Mouse (Mus musculus) gonadal fat pad, adult 2 months (tissue): ENCODE measurements around the gene Ubqlnl. TPM values are rescaled to one million over a fixed set of nuclear protein-coding genes. Genes with fewer than 3 reads are reported as not detected.

Experiments
- DNase-seq: peaks from one replicate; pipeline ENCODE4 v3.0.0-alpha.2; 2012; ENCODE audit warnings: low read depth
- polyA plus RNA-seq: library from polyadenylated mRNA; depleted of rRNA; stranded (reverse); fragments of >200 nt; gene quantifications from 2 replicates; pipeline ENCODE4 v1.2.3, GENCODE M21; 2012; rRNA removed

Gene Ubqlnl
- 2.4 TPM in 2 replicates for polyA plus RNA-seq

DNA sequence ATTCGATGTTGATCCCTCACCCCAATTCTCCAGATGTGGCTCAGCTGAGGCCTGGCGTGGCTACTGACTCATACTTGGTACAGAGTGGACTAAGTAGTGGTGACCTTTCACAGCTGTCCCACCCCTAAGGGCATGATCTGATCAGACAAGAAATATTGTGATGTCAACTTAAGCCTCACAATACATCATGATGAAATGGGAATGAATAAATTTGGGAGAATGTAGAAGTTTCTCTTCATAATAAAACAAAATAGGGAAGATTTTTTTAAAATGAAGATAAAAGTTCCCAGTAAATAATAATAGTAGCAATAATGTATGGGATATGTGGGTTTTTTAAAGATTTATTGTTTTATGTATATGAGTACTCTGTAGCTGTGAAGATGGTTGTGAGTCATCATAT lies at the start of gene Ubqlnl:
Gene Ubqlnl, minus strand, starts transcription at position 101 of the 400 bp plus-strand sequence.
- no peak for DNase-seq

DNA sequence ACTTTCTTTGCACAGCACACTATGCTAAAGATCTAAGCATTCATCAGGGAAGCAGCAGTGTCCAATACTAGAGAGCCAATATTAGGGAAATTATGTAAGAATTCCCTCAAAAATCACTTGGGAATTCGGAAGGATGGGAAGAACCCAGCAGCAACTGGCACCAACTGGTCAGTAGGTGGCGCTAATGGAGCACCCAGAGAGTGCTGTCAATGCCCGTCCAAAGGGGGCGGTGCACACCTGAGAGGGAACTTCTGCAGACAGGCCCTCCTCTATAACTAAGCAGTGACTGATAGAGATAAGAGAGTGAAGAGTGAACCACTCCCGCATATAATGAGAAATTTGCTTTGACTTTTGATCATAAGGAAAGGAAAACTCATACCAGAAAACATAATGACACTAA lies 49.5 kb upstream of the Ubqlnl start:
- DNase-seq = no peak

DNA sequence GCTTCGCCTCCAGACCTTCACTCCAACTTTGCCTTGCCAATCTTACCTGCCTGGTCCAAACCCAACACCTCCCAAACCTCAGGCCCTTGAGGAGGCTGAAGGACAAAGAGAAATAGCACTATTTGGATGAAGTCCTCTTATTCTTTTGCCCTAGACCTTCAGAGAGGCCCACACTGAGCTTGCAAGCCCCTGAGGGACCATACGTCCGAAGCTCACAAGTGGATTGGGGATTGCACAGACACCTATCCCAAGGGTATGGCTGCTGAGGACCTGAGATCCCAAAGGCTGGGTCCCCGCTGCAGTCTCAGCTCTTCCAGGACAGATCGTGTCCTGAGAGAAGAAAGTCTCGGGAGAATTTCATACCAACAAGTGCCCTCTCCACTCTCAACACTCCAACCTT lies 45.5 kb upstream of the Ubqlnl start, which contains the start of gene Olfr649:
Gene Olfr649, minus strand, starts transcription at position 101 of the 400 bp plus-strand sequence.
- DNase-seq = no peak

DNA sequence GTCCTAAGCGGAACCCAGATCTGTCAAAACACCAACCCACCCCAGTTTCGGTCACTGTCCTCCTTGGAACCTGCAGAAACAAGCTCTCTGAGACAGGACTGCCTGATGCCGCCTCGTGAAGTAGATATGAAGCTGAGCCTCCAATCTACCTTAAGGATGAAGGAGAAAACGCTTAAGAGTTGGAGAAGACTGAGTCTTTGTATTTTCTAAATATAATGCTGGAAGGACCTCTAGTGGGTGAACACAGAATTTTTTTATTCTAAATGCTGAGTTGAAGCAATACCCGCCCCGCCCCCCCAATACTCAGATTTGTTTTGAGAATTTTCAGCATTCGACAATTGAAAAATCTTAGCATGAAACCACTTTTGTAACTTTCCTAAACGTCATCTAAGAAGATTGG lies 40.9 kb upstream of the Ubqlnl start:
- DNase-seq = no peak

DNA sequence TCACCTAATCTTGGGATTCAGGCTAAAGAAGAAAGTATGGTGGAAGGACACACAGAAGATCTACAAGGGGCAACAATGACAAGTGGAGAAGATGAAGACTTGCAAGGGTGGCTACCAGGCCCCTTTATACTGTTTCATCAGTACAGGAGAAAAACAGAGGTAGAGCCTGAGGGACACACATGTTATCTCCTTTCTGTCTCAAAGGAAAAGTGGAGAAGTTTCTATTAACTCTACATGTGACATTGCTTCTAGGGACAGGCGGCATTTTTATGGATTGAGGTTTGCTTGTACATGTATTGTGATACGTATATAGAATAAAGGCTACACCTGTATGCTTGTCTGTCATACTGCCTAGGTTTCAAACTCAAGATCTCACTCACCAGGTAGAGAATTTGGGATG lies 32.9 kb upstream of the Ubqlnl start, which contains the start of gene Olfr648:
Gene Olfr648, minus strand, starts transcription at position 101 of the 400 bp plus-strand sequence.
- no peak for DNase-seq

DNA sequence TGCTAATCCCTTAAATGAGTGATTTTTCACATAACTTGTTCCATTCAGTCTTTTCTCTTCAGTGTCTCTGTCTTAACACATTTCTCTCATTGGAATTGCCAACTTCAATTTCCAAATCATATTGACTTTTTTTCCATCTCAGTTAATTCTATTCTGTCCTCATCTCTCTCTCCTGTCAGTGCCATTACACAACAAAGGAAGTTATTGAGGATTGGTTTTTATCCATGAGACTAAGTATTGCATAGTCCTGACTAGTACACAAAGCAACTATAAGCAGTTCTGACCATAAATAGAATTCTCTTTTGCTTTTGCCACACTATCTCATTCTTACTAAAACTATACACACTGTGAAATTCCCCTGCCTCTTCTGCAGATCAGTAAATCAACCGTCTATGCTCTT lies 28.7 kb upstream of the Ubqlnl start:
- no peak for DNase-seq

DNA sequence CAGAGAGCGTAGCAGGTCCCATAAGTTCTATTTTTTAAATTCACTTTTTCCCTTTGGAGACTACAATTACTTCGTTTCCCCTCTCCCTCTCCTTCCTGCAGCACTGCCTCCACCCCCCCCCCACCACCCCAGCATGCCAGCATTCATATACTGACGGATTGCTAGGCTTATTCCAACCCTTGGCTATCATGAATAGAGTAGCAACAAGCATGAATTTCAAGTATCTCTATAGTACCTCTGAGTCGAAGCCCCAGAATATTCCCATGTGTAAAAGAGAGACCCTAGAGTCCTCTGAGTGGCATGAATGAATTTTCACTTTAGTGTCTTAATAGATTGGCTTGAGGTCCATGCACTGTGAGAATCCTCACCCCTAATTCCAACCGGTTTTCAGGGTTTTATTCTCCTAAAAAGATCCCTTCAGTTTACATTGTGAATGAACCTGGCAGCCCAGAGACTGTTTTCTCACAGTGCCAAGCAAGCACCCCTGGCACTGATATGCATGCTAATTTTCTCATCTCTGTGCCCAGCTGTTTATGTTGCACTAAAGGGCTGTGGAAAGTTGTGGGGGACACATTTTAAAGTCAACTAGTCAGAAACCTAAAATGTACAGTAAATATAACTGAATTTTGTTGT lies 28.2 kb upstream of the Ubqlnl start:
- DNase-seq = no peak

DNA sequence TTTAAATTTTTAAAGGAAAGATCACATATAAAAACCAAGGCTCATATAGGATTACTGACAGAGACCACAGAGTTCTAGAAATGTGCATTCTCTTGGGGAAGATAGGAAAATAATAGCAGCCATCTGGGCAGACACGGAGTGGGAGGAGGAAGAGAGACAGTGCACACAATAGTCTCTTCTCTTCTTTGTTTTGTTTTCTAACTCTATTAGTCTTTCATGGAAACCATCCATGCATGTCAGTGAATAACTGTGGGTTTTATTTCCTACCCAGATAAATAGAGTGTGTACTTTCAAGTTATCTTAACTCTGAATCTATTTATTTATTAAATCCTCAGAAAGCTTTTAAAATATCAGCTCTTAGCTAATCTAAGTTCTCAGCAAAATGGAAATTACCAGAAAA lies 24.7 kb upstream of the Ubqlnl start:
- DNase-seq = no peak

DNA sequence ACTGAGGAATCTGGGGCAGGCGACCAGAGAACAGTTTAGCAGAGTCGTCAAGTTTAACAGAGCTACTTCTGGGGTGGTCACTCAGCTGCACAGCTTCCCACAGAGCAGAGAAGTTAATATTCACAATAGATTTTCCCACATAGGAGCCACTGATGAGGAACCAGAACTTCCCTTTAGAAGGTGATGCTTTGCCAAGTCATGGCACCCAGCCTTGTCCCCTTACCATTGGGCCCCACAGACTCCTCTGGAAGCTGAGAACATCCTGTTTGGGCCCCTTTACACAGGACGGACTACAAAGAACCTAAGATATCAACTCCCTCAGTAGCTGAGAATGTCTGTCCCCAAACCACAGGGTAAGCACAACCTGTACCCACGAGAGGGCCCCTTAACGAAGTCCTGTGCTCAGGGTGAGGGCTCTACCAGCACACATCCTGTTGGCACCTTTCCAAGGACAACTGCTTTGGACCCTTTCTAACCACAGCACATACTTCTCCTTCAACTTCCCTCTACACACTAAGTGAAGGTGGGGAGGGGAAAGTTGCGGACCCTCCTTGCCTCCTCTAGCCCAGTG lies 19.4 kb upstream of the Ubqlnl start:
- no peak for DNase-seq

DNA sequence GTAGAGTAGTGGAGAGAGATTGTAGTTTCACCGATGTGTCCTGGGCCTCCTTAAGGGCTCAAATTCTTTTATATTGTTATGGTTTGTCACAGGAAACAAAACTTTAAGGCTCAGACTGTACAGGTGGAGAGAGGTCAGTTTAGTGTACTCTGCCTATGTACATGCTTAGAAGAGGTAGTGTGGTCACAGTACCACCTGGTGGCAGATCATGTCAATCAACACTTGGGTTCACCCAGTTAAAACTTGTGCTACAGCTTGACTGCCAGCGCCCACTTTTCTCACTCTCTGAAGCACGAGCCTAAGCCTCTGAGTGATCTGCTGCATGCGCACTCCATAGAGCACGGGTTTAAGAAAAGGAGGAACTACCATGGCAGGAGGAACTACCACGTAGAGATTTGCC lies 16.7 kb upstream of the Ubqlnl start:
- DNase-seq = no peak

DNA sequence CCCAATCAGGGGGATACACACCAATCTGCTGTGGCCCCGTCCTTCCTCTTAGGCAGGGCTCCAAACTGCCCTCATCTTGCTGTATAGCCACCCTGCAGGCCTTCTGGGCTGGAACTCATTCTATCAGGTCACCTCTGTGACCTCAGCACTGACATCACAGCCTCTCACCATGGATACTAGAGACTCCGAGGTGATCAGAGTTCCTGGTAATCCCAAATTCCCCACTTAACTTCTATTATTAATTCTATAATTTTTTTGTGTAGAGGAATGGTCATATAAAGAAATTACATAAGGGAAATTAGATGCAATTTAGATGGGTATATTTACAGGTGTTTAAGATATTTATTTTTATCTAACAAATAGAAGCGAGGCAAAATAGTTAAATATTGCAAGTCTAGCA lies 7.2 kb downstream of the Ubqlnl start, which contains the start of gene Ubqln3:
Gene Ubqln3, minus strand, starts transcription at position 101 of the 400 bp plus-strand sequence.
- no peak for DNase-seq

DNA sequence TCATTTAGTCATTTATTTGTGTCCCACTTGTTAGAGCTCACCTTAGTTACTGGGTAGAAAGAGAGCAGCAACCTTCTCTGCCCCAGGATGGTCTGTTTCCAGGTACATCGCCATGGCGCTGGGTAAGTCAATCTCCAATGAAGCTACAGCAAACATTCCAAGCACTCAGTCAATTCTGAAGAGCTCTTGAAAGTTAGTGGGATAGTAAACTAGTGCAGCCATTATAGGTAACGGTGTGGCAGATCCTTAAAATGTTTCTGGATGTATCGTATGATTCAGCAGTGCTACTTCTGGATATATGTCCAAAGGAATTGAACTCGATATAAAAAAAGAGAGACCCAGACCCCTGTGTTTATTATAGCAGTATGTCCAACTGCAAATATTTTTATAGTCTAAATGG lies 13.1 kb downstream of the Ubqlnl start, which contains the start of gene Olfr643:
Gene Olfr643, minus strand, starts transcription at position 101 of the 400 bp plus-strand sequence.
- no peak for DNase-seq

DNA sequence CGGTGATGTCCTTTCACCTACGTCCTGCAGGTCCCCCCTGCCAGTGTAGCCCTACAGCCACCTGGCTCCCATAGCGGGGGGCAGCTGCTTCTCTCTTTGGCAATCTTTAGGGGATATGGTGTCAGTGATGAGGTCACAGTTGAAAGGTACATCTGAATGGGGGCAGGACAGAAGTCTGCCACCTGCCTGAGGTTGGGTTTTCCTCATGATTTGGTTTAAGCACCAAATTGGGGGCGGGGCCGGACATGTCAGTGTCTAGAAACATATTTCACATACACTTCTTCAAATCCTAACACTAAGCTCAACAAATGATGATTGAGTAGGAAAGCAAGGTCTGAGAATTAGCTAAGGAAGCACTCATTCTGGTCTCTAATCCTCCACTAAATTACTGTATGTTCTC lies 20.6 kb downstream of the Ubqlnl start, which contains the start of gene Ubqln5:
Gene Ubqln5, minus strand, starts transcription at position 101 of the 400 bp plus-strand sequence.
- DNase-seq = no peak

DNA sequence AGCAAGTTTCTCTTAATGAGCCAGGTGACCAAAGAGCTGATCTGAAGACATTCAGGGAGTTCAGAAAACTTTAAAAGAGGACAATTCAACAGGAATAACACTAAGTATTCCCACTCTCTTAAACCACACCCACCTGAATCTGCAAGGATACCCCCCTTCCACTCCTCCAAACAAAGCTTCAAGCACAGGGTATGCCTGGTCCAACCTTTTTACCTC lies 45.7 kb downstream of the Ubqlnl start, which contains the start of gene Olfr646:
Gene Olfr646, plus strand, starts transcription at position 117 of the 216 bp plus-strand sequence.
- DNase-seq = no peak

DNA sequence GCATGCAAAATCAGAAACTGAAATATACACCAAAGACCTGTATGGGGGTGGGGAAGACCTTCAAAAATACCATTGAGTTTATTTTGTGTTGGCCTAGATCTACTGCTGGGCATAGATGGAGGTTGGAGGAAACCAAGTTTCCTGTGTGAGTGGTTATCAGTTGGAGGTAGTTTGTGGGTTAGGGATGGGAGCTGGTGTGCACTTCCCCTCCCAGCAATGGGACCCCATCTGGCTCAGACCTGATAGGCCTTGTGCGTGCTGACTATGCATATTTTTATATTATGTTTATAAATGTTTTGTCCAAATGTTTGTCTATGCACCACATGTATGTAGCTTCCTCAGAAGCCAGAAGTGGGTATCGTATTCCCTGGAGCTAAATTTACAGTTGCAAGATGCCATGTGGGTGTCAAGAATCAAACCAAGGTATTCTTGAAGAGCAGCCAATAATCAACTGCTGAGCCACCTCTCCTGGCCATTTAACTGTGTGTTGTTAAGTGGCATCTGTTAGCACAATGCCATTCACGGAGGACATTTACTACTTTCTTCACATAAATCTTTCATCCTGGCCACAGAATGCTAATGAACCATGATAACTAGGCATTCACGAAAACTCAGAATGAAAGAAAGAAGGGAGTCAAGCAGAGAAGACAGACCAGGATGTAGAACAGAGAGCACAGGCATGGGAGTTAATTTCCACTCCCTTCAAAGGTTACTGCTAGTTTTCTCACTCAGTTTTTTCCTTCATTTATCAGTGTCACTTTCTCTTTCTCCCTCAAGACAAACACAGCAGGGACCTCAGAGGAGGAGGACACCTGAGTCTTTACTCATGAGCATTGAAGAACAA lies 46.2 kb downstream of the Ubqlnl start:
- no peak for DNase-seq

Other genes starting within 250 kb of the Ubqlnl start
- gene Olfr65, start 247.1 kb downstream of the Ubqlnl start, polyA plus RNA-seq = not detected in 2 replicates
- not detected in 2 replicates for gene Olfr631, start 221.7 kb downstream of the Ubqlnl start, polyA plus RNA-seq
- not detected in 2 replicates for gene Olfr632, start 216.2 kb downstream of the Ubqlnl start, polyA plus RNA-seq
- gene Olfr633, start 206.1 kb downstream of the Ubqlnl start, polyA plus RNA-seq = not detected in 2 replicates
- gene Olfr635, start 179.4 kb downstream of the Ubqlnl start, polyA plus RNA-seq = not detected in 2 replicates
- not detected in 2 replicates for gene Olfr638, start 151.8 kb downstream of the Ubqlnl start, polyA plus RNA-seq
- gene Olfr639, start 133.3 kb downstream of the Ubqlnl start, polyA plus RNA-seq = not detected in 2 replicates
- gene Olfr640, start 125.0 kb downstream of the Ubqlnl start, polyA plus RNA-seq = not detected in 2 replicates
- gene Olfr641, start 115.1 kb downstream of the Ubqlnl start, polyA plus RNA-seq = not detected in 2 replicates
- not detected in 2 replicates for gene Olfr642, start 97.9 kb downstream of the Ubqlnl start, polyA plus RNA-seq
- gene 4930516K23Rik, start 89.1 kb downstream of the Ubqlnl start, polyA plus RNA-seq = not detected in 2 replicates
- gene Olfr644, start 78.7 kb downstream of the Ubqlnl start, polyA plus RNA-seq = not detected in 2 replicates
- not detected in 2 replicates for gene Olfr645, start 65.1 kb downstream of the Ubqlnl start, polyA plus RNA-seq
- not detected in 2 replicates for gene Olfr646, start 45.7 kb downstream of the Ubqlnl start, polyA plus RNA-seq
- 0.14 and 0.34 TPM in 2 replicates for gene Ubqln5, start 20.7 kb downstream of the Ubqlnl start, polyA plus RNA-seq
- not detected in 2 replicates for gene Olfr643, start 13.2 kb downstream of the Ubqlnl start, polyA plus RNA-seq
- gene Ubqln3, start 7.3 kb downstream of the Ubqlnl start, polyA plus RNA-seq = 1.6 and 2.4 TPM in 2 replicates
- 0.05 TPM in 1 of 2 replicates, not detected in the other for gene Olfm5, start 14.3 kb upstream of the Ubqlnl start, polyA plus RNA-seq
- gene Olfr648, start 32.8 kb upstream of the Ubqlnl start, polyA plus RNA-seq = 0.05 TPM in 1 of 2 replicates, not detected in the other
- gene Olfr649, start 45.4 kb upstream of the Ubqlnl start, polyA plus RNA-seq = not detected in 2 replicates
- 1.3 TPM in 2 replicates for gene Trim6, start 68.2 kb upstream of the Ubqlnl start, polyA plus RNA-seq
- gene Trim34a, start 93.9 kb upstream of the Ubqlnl start, polyA plus RNA-seq = 4.7 and 5.2 TPM in 2 replicates
- gene Trim5, start 137.5 kb upstream of the Ubqlnl start, polyA plus RNA-seq = 0.42 TPM in 2 replicates
- gene Trim12a, start 164.9 kb upstream of the Ubqlnl start, polyA plus RNA-seq = 3.6 and 3.8 TPM in 2 replicates
- 3.6 and 4.3 TPM in 2 replicates for gene Trim34b, start 178.9 kb upstream of the Ubqlnl start, polyA plus RNA-seq
- gene Trim12c, start 202.8 kb upstream of the Ubqlnl start, polyA plus RNA-seq = 5.0 and 5.3 TPM in 2 replicates
- 0.11 and 0.12 TPM in 2 replicates for gene Trim30b, start 219.3 kb upstream of the Ubqlnl start, polyA plus RNA-seq